Mouse (Mus musculus) ovary, postnatal 10 days (tissue): ENCODE data around the gene Gm6902.
"Not testable (repeated sequence)": the region's sequence is repeated elsewhere in the genome, so short reads cannot be mapped to it uniquely, and the experiment has no call there.

Experiments used
- DNase-seq: peaks from one replicate; pipeline ENCODE4 v3.0.0; 2022; ENCODE audit warnings: low spot score

Gene Gm6902

GRCm38 (mm10) chr7:23278800-23279199 is at the start of gene Gm6902:
Gm6902 (minus strand) TSS chr7:23278900.
- DNase-seq, result not testable (repeated sequence)

- not testable (repeated sequence) for DNase-seq
These were observed 22.2 kb upstream of the Gm6902 start, which contains the start of gene Nlrp4e for GRCm38 (mm10) chr7:23300892-23301291. Nlrp4e (plus strand) TSS chr7:23301192.

GRCm38 (mm10) chr7:23251582-23251981 is 27.1 kb downstream of the Gm6902 start, which contains the start of gene Vmn1r166:
Vmn1r166 (minus strand) TSS chr7:23251682.
- not testable (repeated sequence) for DNase-seq
